Mouse (Mus musculus) megakaryocyte, embryonic 14.5 days (primary cell): ENCODE results near the gene Tbkbp1. TPM values are rescaled to one million over a fixed set of nuclear protein-coding genes. Genes with fewer than 3 reads are reported as not detected.

Experiments
- H3K27me3 ChIP-seq: replicated peaks from 2 replicates; pipeline ENCODE3; 2012; ENCODE audit warnings: inconsistent platforms
- H3K36me3 ChIP-seq: replicated peaks from 2 replicates; pipeline ENCODE3; 2012; ENCODE audit warnings: low read length, inconsistent platforms, mixed read lengths
- H3K4me1 ChIP-seq: 2 replicates; pipeline ENCODE4 v1.6.1; 2012; ENCODE audit warnings: inconsistent platforms
- H3K4me3 ChIP-seq: replicated peaks from 2 replicates; pipeline ENCODE3; 2012; ENCODE audit warnings: moderate library complexity, mild to moderate bottlenecking, inconsistent platforms
- H3K9me3 ChIP-seq: 2 replicates; pipeline ENCODE4 v1.6.1; 2012; ENCODE audit warnings: inconsistent platforms
- FLI1 ChIP-seq: IDR thresholded peaks from 2 replicates; pipeline ENCODE4 v1.6.1; 2012; ENCODE audit warnings: low read length, inconsistent platforms, mixed read lengths
- GATA1 ChIP-seq: IDR thresholded peaks from 3 replicates; pipeline ENCODE4 v1.6.1; 2012; ENCODE audit warnings: mixed read lengths, low read length, inconsistent platforms, borderline replicate concordance
- polyA plus RNA-seq: library from polyadenylated mRNA; stranded (reverse); fragments of >175 nt; gene quantifications from 2 replicates; pipeline ENCODE4 v1.2.3, GENCODE M21; 2012; ENCODE audit warnings: low replicate concordance; ENCODE audit not compliant: insufficient read depth

The Tbkbp1 gene
- polyA plus RNA-seq, 1 experiment: 99.9 TPM

- Histone ChIP-seq H3K9me3 (no peaks in the 10 kb centered on the region), H3K36me3 (peaks cover 97% of the 10 kb centered on the region), H3K27me3 (no peaks in the 10 kb centered on the region), H3K4me3 (no peak overlapping the region), H3K4me1 (peaks cover 14% of the 10 kb centered on the region)
- TF ChIP-seq GATA1: no peak
- no peak for TF ChIP-seq FLI1
Measured at GRCm38 (mm10) chr11:97160341-97160740, 9.0 kb upstream of the Tbkbp1 start.

GRCm38 (mm10) chr11:97156999-97157398 lies 5.7 kb upstream of the Tbkbp1 start:
- Histone ChIP-seq H3K4me3 (no peak overlapping the region), H3K27me3 (peaks cover 3% of the 10 kb centered on the region), H3K4me1 (peaks cover 28% of the 10 kb centered on the region), H3K9me3 (no peaks in the 10 kb centered on the region), H3K36me3 (peaks cover 86% of the 10 kb centered on the region)
- TF ChIP-seq GATA1 (no peak), FLI1 (no peak)

GRCm38 (mm10) chr11:97152662-97153287 lies 1.5 kb upstream of the Tbkbp1 start:
- H3K9me3 ChIP-seq: no peaks in the 10 kb centered on the region
- H3K27me3 ChIP-seq: peaks cover 7% of the 10 kb centered on the region
- peaks cover 54% of the 10 kb centered on the region for H3K36me3 ChIP-seq
- TF ChIP-seq GATA1: no peak
- no peak for TF ChIP-seq FLI1
- H3K4me3 ChIP-seq: no peak overlapping the region
- H3K4me1 ChIP-seq: peaks cover 58% of the 10 kb centered on the region

GRCm38 (mm10) chr11:97152023-97152426 lies 730 bp upstream of the Tbkbp1 start:
- no peak for TF ChIP-seq FLI1
- TF ChIP-seq GATA1: no peak
- peaks cover 54% of the 10 kb centered on the region for H3K36me3 ChIP-seq
- peak overlapping the region; percentile 98 for H3K4me3 ChIP-seq
- no peaks in the 10 kb centered on the region for H3K9me3 ChIP-seq
- H3K27me3 ChIP-seq: peaks cover 7% of the 10 kb centered on the region
- H3K4me1 ChIP-seq: peaks cover 59% of the 10 kb centered on the region

- Histone ChIP-seq H3K4me3 (peak overlapping the region; percentile 98), H3K36me3 (peaks cover 53% of the 10 kb centered on the region), H3K9me3 (no peaks in the 10 kb centered on the region), H3K4me1 (peaks cover 71% of the 10 kb centered on the region), H3K27me3 (peaks cover 7% of the 10 kb centered on the region)
- TF ChIP-seq FLI1: no peak
- TF ChIP-seq GATA1: no peak
Measured at GRCm38 (mm10) chr11:97150411-97151330, 624 bp downstream of the Tbkbp1 start.

- H3K36me3 ChIP-seq: peaks cover 53% of the 10 kb centered on the region
- peaks cover 77% of the 10 kb centered on the region for H3K4me1 ChIP-seq
- H3K27me3 ChIP-seq: peaks cover 7% of the 10 kb centered on the region
- no peaks in the 10 kb centered on the region for H3K9me3 ChIP-seq
- H3K4me3 ChIP-seq: peak overlapping the region; percentile 98
- TF ChIP-seq FLI1 (no peak), GATA1 (no peak)
Measured at GRCm38 (mm10) chr11:97149995-97150410, 1.3 kb downstream of the Tbkbp1 start.

- TF ChIP-seq FLI1 (no peak), GATA1 (no peak)
- Histone ChIP-seq H3K4me3 (peak overlapping the region; percentile 98), H3K4me1 (peaks cover 85% of the 10 kb centered on the region), H3K9me3 (no peaks in the 10 kb centered on the region), H3K36me3 (peaks cover 53% of the 10 kb centered on the region), H3K27me3 (peaks cover 7% of the 10 kb centered on the region)
Measured at GRCm38 (mm10) chr11:97149026-97149425, 2.3 kb downstream of the Tbkbp1 start.

GRCm38 (mm10) chr11:97148591-97148990 lies 2.7 kb downstream of the Tbkbp1 start:
- H3K27me3 ChIP-seq: peaks cover 7% of the 10 kb centered on the region
- H3K36me3 ChIP-seq: peaks cover 53% of the 10 kb centered on the region
- TF ChIP-seq GATA1 (no peak), FLI1 (no peak)
- H3K9me3 ChIP-seq: no peaks in the 10 kb centered on the region
- peak overlapping the region; percentile 98 for H3K4me3 ChIP-seq
- peaks cover 87% of the 10 kb centered on the region for H3K4me1 ChIP-seq

- Histone ChIP-seq H3K9me3 (no peaks in the 10 kb centered on the region), H3K4me3 (no peak overlapping the region), H3K36me3 (peaks cover 57% of the 10 kb centered on the region), H3K4me1 (peaks cover 92% of the 10 kb centered on the region), H3K27me3 (peaks cover 7% of the 10 kb centered on the region)
- TF ChIP-seq GATA1: no peak
- TF ChIP-seq FLI1: no peak
Measured at GRCm38 (mm10) chr11:97147333-97147732, 4.0 kb downstream of the Tbkbp1 start.

GRCm38 (mm10) chr11:97146724-97147123 lies 4.6 kb downstream of the Tbkbp1 start:
- TF ChIP-seq GATA1: no peak
- no peak for TF ChIP-seq FLI1
- Histone ChIP-seq H3K9me3 (no peaks in the 10 kb centered on the region), H3K36me3 (peaks cover 58% of the 10 kb centered on the region), H3K27me3 (peaks cover 2% of the 10 kb centered on the region), H3K4me1 (peaks cover 93% of the 10 kb centered on the region), H3K4me3 (no peak overlapping the region)
